Mouse (Mus musculus): ENCODE results near the gene Sft2d1. TPM values are rescaled to one million over a fixed set of nuclear protein-coding genes. Genes with fewer than 3 reads are reported as not detected.
"Not testable (repeated sequence)": the region's sequence is repeated elsewhere in the genome, so short reads cannot be mapped to it uniquely, and the experiment has no call there.

Gene Sft2d1
- 126 and 135 TPM in 2 replicates for polyA plus RNA-seq (2015; fragmentation: Nextera tagmentation; extraction: Ambion mirVana)

DNA sequence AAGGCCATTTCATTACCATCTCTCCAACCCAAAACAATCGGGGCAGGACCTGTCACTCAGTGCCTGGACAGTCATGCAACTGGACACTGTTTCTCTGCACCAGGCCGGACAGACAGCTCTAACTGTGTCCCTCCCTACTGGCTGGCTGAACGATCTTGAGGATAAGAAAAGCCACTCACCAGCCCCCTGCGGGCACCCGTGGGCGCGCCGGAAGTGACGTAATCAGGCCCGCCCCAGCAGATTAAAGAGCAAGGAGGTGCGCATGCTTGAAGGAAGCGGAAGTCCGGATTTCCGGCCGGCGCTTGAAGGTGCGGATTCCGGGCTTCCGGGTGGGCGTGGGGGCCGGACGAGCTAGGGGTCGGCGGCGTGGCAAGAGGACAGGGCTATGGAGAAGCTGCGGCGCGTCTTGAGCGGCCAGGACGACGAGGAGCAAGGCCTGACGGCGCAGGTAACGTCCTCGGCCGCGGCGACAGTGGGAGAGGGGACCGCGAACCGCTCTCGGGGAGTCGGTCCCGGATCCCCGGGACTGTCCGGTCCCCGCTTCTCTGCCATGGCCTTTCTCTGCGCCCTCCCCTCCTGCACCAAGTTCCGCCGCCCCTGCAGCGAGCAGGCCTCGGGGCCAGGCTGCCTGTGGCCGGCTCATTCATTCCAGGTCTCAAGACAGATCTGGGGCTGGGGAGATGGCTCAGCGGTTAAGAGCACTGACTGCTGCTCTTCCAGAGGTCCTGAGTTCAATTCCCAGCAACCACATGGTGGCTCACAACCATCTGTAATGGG lies at the start of gene Sft2d1:
Gene Sft2d1, plus strand, starts transcription at position 265 of the 777 bp plus-strand sequence.
- Histone ChIP-seq H3K9me3 (ENCODE audit: control insufficient read depth) (no peaks in the 10 kb centered on the region), H3K4me1 (replicated peaks; ENCODE audit: control insufficient read depth, insufficient read depth, low read length) (peaks cover 4% of the 10 kb centered on the region; the same call in 1 of the 2 replicates), H3K4me3 (ENCODE audit: low read depth, low read length) (peak within 1 kb of the TSS; percentile 90), H3K4me2 (replicated peaks; ENCODE audit: low read depth) (peak within 1 kb of the TSS; percentile 75), H3K27ac (ENCODE audit: low read depth, low read length) (peak within 1 kb of the TSS; percentile 54; the same call in 1 of the 2 replicates), H3K9ac (ENCODE audit: low read depth, low read length) (peak within 1 kb of the TSS; percentile 75), H3K36me3 (ENCODE audit: control insufficient read depth, insufficient read depth) (no peaks in the 10 kb centered on the region; the same call in 1 of the 2 replicates), H3K27me3 (replicated peaks; ENCODE audit: control insufficient read depth, insufficient read depth, low read length) (no peaks in the 10 kb centered on the region)
- 0 out of 2 replicates have a peak, but pooled peaks have one; percentile 5 for TF ChIP-seq CTCF (IDR thresholded peaks at IDR 0.05; ENCODE audit: low read depth)
- peak; percentile 89 for ATAC-seq
- 1% methylated on average over 54 of the region's 54 CpGs for WGBS

DNA sequence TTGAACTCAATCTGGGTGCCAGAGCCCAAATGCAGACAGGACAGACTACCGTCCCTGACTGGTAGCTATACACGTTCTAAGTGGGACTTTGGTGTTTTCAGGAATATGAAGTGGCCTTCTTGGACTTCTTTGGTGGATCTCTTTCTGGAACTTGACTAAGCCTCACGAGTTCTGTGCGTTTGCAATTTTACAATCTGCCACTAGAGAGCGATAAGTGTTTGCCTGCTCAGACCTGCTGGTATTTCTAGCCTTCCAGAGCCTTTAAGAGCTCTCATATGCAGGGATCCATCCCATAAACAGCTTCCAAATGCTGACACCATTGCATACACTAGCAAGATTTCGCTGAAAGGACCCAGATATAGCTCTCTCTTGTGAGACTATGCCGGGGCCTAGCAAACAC lies 46.3 kb upstream of the Sft2d1 start:
- not testable (repeated sequence) for ATAC-seq; H3K27ac ChIP-seq (ENCODE audit: low read depth, low read length); H3K4me3 ChIP-seq (ENCODE audit: low read depth, low read length); H3K4me2 ChIP-seq (replicated peaks; ENCODE audit: low read depth); H3K9me3 ChIP-seq (ENCODE audit: control insufficient read depth); H3K4me1 ChIP-seq (replicated peaks; ENCODE audit: control insufficient read depth, insufficient read depth, low read length); H3K36me3 ChIP-seq (ENCODE audit: control insufficient read depth, insufficient read depth); H3K27me3 ChIP-seq (replicated peaks; ENCODE audit: control insufficient read depth, insufficient read depth, low read length); H3K9ac ChIP-seq (ENCODE audit: low read depth, low read length)
- TF ChIP-seq CTCF (IDR thresholded peaks at IDR 0.05; ENCODE audit: low read depth): peak; percentile 88
- 18% methylated on average over 7 of the region's 7 CpGs for WGBS

DNA sequence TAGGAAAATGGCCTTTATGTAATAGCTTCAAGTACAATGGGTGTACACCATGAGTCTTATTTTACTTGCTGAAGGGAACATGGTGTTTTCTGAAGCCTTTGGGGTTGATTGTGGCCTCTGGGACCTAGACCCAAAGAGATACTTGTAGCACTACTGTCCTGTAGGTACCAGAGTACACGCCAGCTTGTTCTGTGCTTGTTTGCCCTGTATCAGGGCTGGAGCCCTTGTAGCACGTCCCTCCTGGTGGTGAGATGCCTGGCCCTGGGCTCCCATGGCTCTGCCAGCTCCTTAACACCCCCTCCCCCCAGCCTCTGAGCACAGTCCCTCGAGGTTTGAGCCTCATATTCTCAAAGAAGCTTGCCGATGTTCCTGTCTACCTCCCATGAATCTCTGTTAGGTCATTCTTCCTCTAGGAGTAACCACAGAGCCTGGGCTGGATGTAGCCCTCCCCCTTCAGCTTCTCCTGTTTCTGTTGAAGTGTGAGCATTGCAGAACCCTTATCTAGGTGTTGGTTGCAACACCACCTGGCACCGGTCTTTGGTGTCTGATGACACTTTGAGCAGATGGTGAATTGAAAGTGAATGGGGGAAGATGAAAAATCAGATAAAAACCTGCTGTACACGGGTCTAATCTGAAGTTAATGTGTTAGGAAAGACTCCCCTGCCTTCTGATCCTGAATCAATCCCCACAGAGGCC lies 38.7 kb upstream of the Sft2d1 start:
- peaks cover 8% of the 10 kb centered on the region; the same call in 1 of the 2 replicates for H3K27me3 ChIP-seq (replicated peaks; ENCODE audit: control insufficient read depth, insufficient read depth, low read length)
- no peaks in the 10 kb centered on the region for H3K4me1 ChIP-seq (replicated peaks; ENCODE audit: control insufficient read depth, insufficient read depth, low read length)
- H3K27ac ChIP-seq (ENCODE audit: low read depth, low read length): no peak overlapping the region
- 39% methylated on average over 6 of the region's 6 CpGs for WGBS
- no peak overlapping the region for H3K4me2 ChIP-seq (replicated peaks; ENCODE audit: low read depth)
- TF ChIP-seq CTCF (IDR thresholded peaks at IDR 0.05; ENCODE audit: low read depth): no peak
- no peaks in the 10 kb centered on the region for H3K36me3 ChIP-seq (ENCODE audit: control insufficient read depth, insufficient read depth)
- H3K4me3 ChIP-seq (ENCODE audit: low read depth, low read length): no peak overlapping the region
- H3K9me3 ChIP-seq (ENCODE audit: control insufficient read depth): no peaks in the 10 kb centered on the region
- ATAC-seq: no peak
- no peak overlapping the region for H3K9ac ChIP-seq (ENCODE audit: low read depth, low read length)

DNA sequence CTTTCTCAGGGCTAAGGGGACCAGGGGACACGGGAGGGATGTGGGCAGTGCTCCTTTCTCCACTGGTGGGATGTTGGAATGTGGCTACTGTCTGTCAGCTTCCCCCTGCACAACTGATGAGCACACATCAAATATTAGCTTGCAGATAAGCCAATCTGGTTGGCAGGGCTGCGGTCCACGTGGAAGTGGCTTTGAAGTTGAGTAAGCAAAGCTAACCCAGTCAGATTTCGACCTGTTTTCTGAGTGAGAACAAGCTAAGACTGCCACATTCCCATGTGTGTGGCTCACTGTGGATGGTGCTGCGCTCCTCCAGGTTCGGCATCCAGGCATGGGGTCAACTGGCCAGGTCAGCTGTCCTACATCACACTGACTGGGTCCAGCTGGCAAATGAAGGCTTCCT lies 38.0 kb upstream of the Sft2d1 start:
- Histone ChIP-seq H3K4me3 (ENCODE audit: low read depth, low read length) (no peak overlapping the region), H3K4me2 (replicated peaks; ENCODE audit: low read depth) (no peak overlapping the region), H3K27me3 (replicated peaks; ENCODE audit: control insufficient read depth, insufficient read depth, low read length) (peaks cover 8% of the 10 kb centered on the region; the same call in 1 of the 2 replicates), H3K27ac (ENCODE audit: low read depth, low read length) (no peak overlapping the region), H3K9ac (ENCODE audit: low read depth, low read length) (no peak overlapping the region), H3K36me3 (ENCODE audit: control insufficient read depth, insufficient read depth) (no peaks in the 10 kb centered on the region), H3K9me3 (ENCODE audit: control insufficient read depth) (no peaks in the 10 kb centered on the region), H3K4me1 (replicated peaks; ENCODE audit: control insufficient read depth, insufficient read depth, low read length) (no peaks in the 10 kb centered on the region)
- 43% methylated on average over 6 of the region's 6 CpGs for WGBS
- TF ChIP-seq CTCF (IDR thresholded peaks at IDR 0.05; ENCODE audit: low read depth): no peak
- no peak for ATAC-seq

DNA sequence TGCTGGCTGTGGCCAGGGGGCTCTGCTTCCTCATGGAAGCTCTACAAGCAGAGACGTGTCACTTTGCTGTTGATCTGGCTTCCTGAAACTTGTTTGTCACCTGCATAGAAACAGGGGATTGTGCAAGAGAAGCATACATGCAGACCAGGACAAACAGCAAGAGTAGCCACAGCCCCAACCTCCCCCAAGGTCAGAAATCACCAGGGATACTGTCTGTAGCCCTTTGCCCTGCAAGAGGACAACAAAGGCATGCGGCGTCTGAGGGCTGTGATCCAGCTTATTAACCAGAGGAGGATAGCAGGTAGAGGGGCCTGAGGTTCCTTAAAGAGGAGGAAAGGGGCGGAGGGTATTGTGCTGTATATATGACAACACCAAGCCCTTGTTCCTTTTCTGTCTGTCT lies 34.8 kb upstream of the Sft2d1 start:
- H3K4me2 ChIP-seq (replicated peaks; ENCODE audit: low read depth): no peak overlapping the region
- 61% methylated on average over 4 of the region's 4 CpGs for WGBS
- no peak overlapping the region for H3K27ac ChIP-seq (ENCODE audit: low read depth, low read length)
- ATAC-seq: no peak
- no peak overlapping the region for H3K9ac ChIP-seq (ENCODE audit: low read depth, low read length)
- H3K9me3 ChIP-seq (ENCODE audit: control insufficient read depth): no peaks in the 10 kb centered on the region
- H3K4me1 ChIP-seq (replicated peaks; ENCODE audit: control insufficient read depth, insufficient read depth, low read length): no peaks in the 10 kb centered on the region
- H3K27me3 ChIP-seq (replicated peaks; ENCODE audit: control insufficient read depth, insufficient read depth, low read length): peaks cover 5% of the 10 kb centered on the region; the same call in 1 of the 2 replicates
- H3K4me3 ChIP-seq (ENCODE audit: low read depth, low read length): no peak overlapping the region
- TF ChIP-seq CTCF (IDR thresholded peaks at IDR 0.05; ENCODE audit: low read depth): no peak
- H3K36me3 ChIP-seq (ENCODE audit: control insufficient read depth, insufficient read depth): no peaks in the 10 kb centered on the region

DNA sequence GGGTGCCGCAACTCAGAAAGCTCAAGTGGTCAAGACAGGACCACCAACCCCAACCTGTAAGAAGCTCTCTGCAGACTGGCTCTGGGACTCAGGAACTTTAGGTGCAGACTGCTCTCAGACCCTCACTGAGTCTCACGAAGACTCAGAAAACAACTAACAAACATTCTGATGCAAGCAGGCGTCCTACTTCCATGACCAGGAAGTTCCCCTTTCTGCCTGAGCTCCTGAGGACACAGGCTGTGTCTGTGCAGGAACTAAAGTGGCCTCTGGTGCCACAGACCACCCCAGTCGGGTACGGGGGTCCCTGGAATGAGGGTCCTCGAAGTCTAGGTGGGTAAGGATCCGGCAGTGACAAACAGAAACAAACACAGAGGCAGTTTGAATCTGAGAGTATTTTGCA lies 34.2 kb upstream of the Sft2d1 start:
- Histone ChIP-seq H3K9me3 (ENCODE audit: control insufficient read depth) (no peaks in the 10 kb centered on the region), H3K4me2 (replicated peaks; ENCODE audit: low read depth) (no peak overlapping the region), H3K27ac (ENCODE audit: low read depth, low read length) (no peak overlapping the region), H3K9ac (ENCODE audit: low read depth, low read length) (no peak overlapping the region), H3K4me3 (ENCODE audit: low read depth, low read length) (no peak overlapping the region), H3K27me3 (replicated peaks; ENCODE audit: control insufficient read depth, insufficient read depth, low read length) (peaks cover 5% of the 10 kb centered on the region; the same call in 1 of the 2 replicates), H3K4me1 (replicated peaks; ENCODE audit: control insufficient read depth, insufficient read depth, low read length) (no peaks in the 10 kb centered on the region), H3K36me3 (ENCODE audit: control insufficient read depth, insufficient read depth) (no peaks in the 10 kb centered on the region)
- no peak for ATAC-seq
- 74% methylated on average over 7 of the region's 7 CpGs for WGBS
- TF ChIP-seq CTCF (IDR thresholded peaks at IDR 0.05; ENCODE audit: low read depth): no peak
